Mouse (Mus musculus): ENCODE measurements around the gene Clcc1. TPM values are rescaled to one million over a fixed set of nuclear protein-coding genes. Genes with fewer than 3 reads are reported as not detected.
"Not testable (repeated sequence)": the region's sequence is repeated elsewhere in the genome, so short reads cannot be mapped to it uniquely, and the experiment has no call there.

Gene Clcc1
- 46.9 and 48.8 TPM in 2 replicates for polyA plus RNA-seq (2016; fragmentation: Nextera tagmentation; extraction: Ambion mirVana)

DNA sequence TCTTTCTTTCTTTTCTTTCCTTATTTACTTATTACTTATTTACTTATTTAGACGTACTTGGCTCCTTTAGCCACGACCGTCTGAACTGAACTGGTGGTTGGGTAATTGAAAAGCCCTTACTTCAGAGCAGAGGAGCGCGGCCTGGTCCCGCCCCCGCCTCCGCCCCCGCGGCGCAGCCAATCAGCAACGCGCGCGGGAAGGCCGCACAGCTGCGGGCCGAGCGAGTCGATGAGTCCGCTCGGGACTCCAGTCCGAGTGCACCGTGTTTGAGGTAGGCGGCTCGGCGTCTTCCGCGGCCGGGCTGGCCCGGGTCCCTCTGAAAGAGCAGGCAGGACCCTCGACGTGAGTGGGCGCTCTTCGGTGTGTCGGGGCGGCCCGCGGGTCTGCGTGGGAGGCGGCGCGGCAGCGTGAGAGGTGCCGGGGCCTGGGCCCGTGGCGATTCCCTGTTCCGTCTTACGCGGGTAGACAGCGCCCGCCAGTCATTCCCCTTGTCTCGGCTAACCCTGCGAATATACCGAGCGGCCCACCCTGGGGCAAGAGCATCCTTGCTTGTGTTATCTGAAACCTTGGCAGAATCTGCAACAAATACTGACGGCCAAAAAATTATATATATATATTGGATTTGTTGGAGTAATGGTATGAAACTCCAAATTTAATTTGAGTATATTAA is at the start of gene Clcc1:
Gene Clcc1, plus strand, starts transcription at position 204 of the 670 bp plus-strand sequence.
- Histone ChIP-seq H3K9me3 (no peaks in the 10 kb centered on the region), H3K27ac (peak within 1 kb of the TSS; percentile 70; the same call in 1 of the 2 replicates), H3K27me3 (replicated peaks) (no peaks in the 10 kb centered on the region), H3K4me2 (replicated peaks) (peak within 1 kb of the TSS; percentile 61), H3K4me1 (peaks cover 9% of the 10 kb centered on the region), H3K36me3 (no peaks in the 10 kb centered on the region), H3K4me3 (peak within 1 kb of the TSS; percentile 85), H3K9ac (peak within 1 kb of the TSS; percentile 81)
- ATAC-seq (ENCODE audit: low FRiP score, low read depth): peak; percentile 95
- WGBS: under 1% methylated on average over 57 of the region's 57 CpGs

DNA sequence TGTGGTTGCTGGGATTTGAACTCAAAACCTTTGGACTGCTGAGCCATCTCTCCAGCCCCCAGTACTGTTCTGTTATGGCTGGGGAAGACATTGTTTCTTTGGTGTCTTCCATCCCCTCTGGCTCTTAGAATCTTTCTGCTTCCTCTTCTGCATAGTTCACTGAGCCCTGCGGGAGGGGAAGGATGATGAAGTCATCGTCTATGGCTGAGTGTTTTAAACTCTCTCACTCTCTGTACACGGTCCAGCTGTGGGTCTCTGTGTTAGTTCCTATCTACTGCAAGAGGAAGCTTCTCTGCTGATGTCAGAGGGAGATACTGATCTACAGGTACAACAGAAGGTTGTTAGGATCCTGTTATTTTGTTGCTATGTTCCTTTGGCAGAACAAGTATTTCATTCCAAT is 44.8 kb upstream of the Clcc1 start:
- no peak overlapping the region for H3K9ac ChIP-seq
- H3K4me2 ChIP-seq (replicated peaks): no peak overlapping the region
- H3K4me1 ChIP-seq: no peaks in the 10 kb centered on the region
- no peak overlapping the region for H3K27ac ChIP-seq
- WGBS: 79% methylated on average over 3 of the region's 3 CpGs
- H3K9me3 ChIP-seq: no peaks in the 10 kb centered on the region
- peaks cover 17% of the 10 kb centered on the region for H3K36me3 ChIP-seq
- H3K4me3 ChIP-seq: no peak overlapping the region
- no peak for ATAC-seq (ENCODE audit: low FRiP score, low read depth)
- no peaks in the 10 kb centered on the region for H3K27me3 ChIP-seq (replicated peaks)

DNA sequence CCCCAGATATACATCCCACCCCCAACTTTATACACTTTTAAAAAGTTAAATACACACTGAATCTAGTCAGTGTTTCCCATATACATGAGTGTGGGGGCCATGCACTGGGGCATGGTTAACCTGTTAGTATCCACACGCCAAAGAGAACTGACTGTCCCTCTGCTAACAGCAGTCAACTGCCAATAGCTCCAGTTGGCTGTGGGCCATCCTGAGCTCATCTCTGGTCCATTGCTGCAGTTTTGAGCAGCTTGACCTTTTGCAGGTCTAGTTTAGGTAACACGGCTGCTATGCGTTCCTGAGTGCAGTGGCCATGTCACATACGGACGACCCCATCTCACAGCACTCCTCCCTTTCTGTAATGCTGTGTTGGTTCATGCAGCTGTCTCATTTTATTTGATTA is 19.0 kb upstream of the Clcc1 start:
- 93% methylated on average over 5 of the region's 5 CpGs for WGBS
- Histone ChIP-seq H3K4me3 (no peak overlapping the region), H3K4me1 (no peaks in the 10 kb centered on the region), H3K4me2 (replicated peaks) (no peak overlapping the region), H3K27me3 (replicated peaks) (no peaks in the 10 kb centered on the region), H3K27ac (no peak overlapping the region), H3K9ac (no peak overlapping the region), H3K9me3 (no peaks in the 10 kb centered on the region), H3K36me3 (peaks cover 17% of the 10 kb centered on the region)
- no peak for ATAC-seq (ENCODE audit: low FRiP score, low read depth)

DNA sequence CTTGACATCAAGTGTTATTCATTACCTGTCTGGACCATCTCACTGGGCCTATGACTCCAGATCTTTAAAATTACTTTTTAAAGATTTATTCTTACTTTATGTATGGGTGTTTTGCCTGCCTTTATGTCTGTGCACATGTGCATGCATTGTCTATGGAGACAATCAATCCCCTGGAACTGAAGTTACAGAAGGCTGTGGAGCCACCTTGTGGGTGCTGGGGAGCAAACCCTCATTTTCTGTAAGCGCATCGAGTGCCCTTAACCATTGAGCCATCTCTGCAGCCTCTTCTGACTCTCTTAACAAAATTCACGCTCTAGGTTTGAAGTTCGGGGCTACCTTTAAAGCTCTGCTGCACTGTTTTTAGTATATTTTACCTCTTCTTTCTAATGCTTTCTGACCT is 14.3 kb upstream of the Clcc1 start:
- H3K4me2 ChIP-seq (replicated peaks): no peak overlapping the region
- peaks cover 27% of the 10 kb centered on the region for H3K36me3 ChIP-seq
- ATAC-seq (ENCODE audit: low FRiP score, low read depth): no peak
- no peak overlapping the region for H3K9ac ChIP-seq
- no peak overlapping the region for H3K27ac ChIP-seq
- H3K27me3 ChIP-seq (replicated peaks): no peaks in the 10 kb centered on the region
- no peak overlapping the region for H3K4me3 ChIP-seq
- 70% methylated on average over 4 of the region's 4 CpGs for WGBS
- no peaks in the 10 kb centered on the region for H3K4me1 ChIP-seq
- no peaks in the 10 kb centered on the region for H3K9me3 ChIP-seq

DNA sequence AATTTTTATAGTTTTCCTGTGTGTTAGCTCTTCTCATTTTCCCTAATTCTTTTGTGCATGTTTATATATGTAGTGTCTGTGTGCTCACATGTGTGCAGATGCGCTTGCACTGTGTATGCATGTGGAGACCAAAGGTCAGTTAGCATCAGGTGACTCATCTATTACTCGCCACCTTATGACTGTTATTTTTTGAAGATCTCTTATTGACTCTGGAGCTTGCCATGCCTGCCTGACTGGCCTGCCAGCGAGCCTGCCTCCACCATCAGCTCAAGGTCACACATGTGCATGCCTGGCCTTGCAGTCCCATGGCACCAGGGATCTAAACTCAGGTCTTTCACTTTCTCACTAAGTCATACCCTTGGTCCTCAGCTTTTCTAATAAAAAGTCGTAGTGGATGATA is 12.7 kb upstream of the Clcc1 start:
- no peaks in the 10 kb centered on the region for H3K9me3 ChIP-seq
- no peaks in the 10 kb centered on the region for H3K27me3 ChIP-seq (replicated peaks)
- no peak overlapping the region for H3K4me3 ChIP-seq
- WGBS: 89% methylated on average over 4 of the region's 4 CpGs
- no peak overlapping the region for H3K4me2 ChIP-seq (replicated peaks)
- ATAC-seq (ENCODE audit: low FRiP score, low read depth): no peak
- H3K36me3 ChIP-seq: peaks cover 34% of the 10 kb centered on the region
- H3K27ac ChIP-seq: no peak overlapping the region
- no peak overlapping the region for H3K9ac ChIP-seq
- no peaks in the 10 kb centered on the region for H3K4me1 ChIP-seq

DNA sequence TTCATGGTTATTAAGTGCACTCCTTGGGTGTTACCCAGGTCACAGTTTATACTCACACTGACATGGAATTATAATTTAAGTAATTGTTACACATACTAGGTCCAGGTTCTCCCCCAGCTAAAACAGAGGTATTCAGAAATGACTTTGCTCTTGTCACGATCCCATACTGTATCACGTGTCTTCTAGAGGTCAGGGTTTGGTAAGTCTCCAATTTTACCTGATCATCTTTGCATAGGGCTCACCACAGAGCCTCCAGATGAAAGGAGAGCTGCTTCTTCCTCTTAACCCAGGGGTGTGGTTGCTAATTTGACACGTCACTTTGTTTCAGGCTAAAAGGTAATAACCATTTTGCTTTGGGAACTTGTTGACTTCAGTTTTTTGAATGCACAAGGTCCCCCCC is 8.9 kb upstream of the Clcc1 start:
- ATAC-seq (ENCODE audit: low FRiP score, low read depth): no peak
- WGBS: 96% methylated on average over 3 of the region's 3 CpGs
- H3K9me3 ChIP-seq: no peaks in the 10 kb centered on the region
- no peak overlapping the region for H3K9ac ChIP-seq
- no peak overlapping the region for H3K4me2 ChIP-seq (replicated peaks)
- no peak overlapping the region for H3K27ac ChIP-seq
- peaks cover 31% of the 10 kb centered on the region for H3K36me3 ChIP-seq
- no peaks in the 10 kb centered on the region for H3K4me1 ChIP-seq
- H3K27me3 ChIP-seq (replicated peaks): no peaks in the 10 kb centered on the region
- no peak overlapping the region for H3K4me3 ChIP-seq

DNA sequence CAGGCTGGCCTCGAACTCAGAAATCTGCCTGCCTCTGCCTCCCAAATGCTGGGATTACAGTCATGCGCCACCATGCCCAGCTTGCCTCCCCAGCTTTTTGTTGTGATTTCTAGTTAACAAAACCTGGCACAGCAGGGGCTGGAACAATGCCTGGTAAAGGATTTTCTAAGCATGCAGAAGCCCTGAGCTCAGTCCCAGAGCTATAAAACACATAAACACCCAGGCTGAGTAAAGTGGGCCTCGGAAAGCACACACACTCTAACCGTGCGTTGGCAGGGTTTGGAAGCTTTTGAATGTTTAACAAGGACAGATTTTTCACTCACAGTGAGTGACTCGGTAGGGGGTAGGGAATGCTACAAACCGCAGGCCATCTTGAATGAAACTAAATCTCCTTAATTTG is 7.7 kb upstream of the Clcc1 start:
- WGBS: 58% methylated on average over 7 of the region's 7 CpGs
- H3K27me3 ChIP-seq (replicated peaks): no peaks in the 10 kb centered on the region

DNA sequence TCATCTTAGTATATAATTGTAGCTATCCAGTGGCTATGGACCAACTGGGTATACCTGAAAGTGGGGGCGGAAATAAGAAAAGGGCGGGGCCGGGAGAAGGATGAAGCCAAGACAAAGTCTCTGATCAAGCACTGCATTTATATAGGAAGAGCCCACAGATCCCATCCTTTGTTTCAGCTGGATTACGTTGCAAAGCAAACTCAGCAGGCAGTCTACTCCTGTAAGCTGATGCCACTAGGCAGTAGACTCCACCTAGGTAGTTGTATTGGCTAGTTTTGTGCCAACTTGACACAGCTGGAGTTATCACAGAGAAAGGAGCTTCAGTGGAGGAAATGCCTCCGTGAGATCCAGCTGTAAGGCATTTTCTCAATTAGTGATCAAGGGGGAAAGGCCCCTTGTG is 6.0 kb upstream of the Clcc1 start:
- H3K9ac ChIP-seq; H3K4me2 ChIP-seq (replicated peaks); ATAC-seq (ENCODE audit: low FRiP score, low read depth); H3K27ac ChIP-seq; H3K4me1 ChIP-seq; H3K27me3 ChIP-seq (replicated peaks); H3K4me3 ChIP-seq; H3K9me3 ChIP-seq: not testable (repeated sequence)
- H3K36me3 ChIP-seq: peaks cover 27% of the 10 kb centered on the region
- 49% methylated on average over 5 of the region's 5 CpGs for WGBS

More for the DNA sequence above, 7.7 kb upstream of the Clcc1 start:
- H3K4me2 ChIP-seq (replicated peaks): no peak overlapping the region
- H3K4me1 ChIP-seq: no peaks in the 10 kb centered on the region
- no peak for ATAC-seq (ENCODE audit: low FRiP score, low read depth)
- peaks cover 29% of the 10 kb centered on the region for H3K36me3 ChIP-seq
- no peak overlapping the region for H3K27ac ChIP-seq
- H3K4me3 ChIP-seq: no peak overlapping the region
- H3K9me3 ChIP-seq: no peaks in the 10 kb centered on the region
- no peak overlapping the region for H3K9ac ChIP-seq

DNA sequence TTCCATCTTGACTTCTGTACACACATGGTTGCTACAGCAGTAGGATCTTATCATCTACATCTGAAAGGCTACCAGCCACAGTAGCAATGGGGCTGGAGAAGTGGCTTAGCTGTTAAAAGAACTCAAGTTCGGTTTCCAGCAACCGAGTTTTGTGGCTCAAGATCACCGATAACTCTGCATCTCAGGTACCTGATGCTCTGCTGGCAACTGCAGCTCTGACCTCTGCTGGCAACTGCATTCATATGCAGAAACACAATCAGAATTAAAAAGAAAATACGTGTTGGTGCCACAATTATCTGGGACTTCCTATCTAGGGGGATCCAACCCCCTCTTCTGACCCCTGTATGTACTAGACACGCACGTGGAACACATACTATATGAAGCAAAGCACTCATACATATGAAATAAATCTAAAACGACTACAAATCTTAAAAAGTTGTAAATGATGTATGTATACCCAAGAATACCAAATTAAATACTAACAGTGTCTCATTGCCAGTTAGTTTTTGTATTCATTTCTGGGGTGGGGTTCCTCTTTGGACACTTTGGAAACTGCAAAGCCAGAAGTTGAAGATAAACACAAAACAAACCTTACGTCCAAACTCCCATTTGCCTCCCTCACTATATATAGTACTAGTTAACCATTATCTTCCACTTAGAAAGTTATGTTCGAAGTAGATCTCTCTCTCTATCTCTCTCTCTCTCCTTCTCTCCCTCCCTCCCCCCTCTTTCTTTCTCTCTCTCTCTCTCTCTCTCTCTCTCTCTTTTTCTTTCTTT is 659 bp upstream of the Clcc1 start:
- Histone ChIP-seq H3K27ac (no peak overlapping the region), H3K36me3 (no peaks in the 10 kb centered on the region), H3K9me3 (no peaks in the 10 kb centered on the region), H3K27me3 (replicated peaks) (no peaks in the 10 kb centered on the region), H3K4me3 (no peak overlapping the region), H3K4me2 (replicated peaks) (peak overlapping the region; percentile 42), H3K4me1 (peaks cover 9% of the 10 kb centered on the region), H3K9ac (no peak overlapping the region)
- no peak for ATAC-seq (ENCODE audit: low FRiP score, low read depth)
- WGBS: 31% methylated on average over 9 of the region's 9 CpGs

DNA sequence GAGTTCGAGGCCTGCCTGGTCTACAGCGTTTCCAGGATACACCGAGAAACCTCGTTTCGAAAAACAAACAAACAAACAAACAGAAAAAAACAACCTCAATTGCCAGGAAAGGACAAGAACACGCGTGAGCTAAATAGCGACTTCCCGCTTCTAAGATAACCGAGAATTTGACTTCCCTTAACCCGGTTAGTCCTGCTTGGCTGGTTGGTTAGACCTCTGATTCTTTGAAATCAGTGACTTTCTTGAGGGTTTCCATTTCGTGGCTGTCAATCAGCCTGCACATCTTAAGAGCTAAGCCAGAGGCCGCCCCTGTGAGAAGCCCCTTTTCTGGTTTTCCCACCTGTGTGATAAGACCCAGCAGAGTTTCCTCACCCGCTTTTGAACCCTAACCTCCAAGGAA is 853 bp downstream of the Clcc1 start:
- Histone ChIP-seq H3K36me3 (no peaks in the 10 kb centered on the region), H3K4me3 (peak overlapping the region; percentile 85), H3K27ac (no peak overlapping the region), H3K27me3 (replicated peaks) (no peaks in the 10 kb centered on the region), H3K9me3 (no peaks in the 10 kb centered on the region), H3K4me2 (replicated peaks) (peak overlapping the region; percentile 61), H3K9ac (peak overlapping the region; percentile 81), H3K4me1 (peaks cover 9% of the 10 kb centered on the region)
- 35% methylated on average over 14 of the region's 14 CpGs for WGBS
- no peak for ATAC-seq (ENCODE audit: low FRiP score, low read depth)

DNA sequence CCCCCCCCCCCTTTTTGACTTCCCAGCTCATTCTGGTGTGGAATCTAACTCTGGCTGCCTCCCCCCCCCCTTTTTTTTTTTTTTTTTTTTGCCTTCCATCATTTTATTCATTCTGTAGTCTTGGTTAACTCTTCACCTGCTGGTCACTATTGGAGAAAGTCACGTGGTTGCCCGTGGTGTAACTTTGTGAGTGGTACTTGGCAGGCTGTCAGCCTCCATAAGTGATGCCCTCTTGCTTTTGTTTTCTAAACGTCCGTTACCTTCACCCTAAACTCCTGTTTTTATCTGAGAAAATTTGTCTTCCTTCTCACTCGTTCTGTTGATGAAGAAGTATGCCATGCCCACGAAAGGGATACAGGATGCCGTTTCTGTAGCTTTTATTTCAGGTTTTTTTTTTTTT is 1.8 kb downstream of the Clcc1 start:
- no peaks in the 10 kb centered on the region for H3K9me3 ChIP-seq
- H3K36me3 ChIP-seq: no peaks in the 10 kb centered on the region
- no peak overlapping the region for H3K27ac ChIP-seq
- no peak overlapping the region for H3K4me2 ChIP-seq (replicated peaks)
- peaks cover 9% of the 10 kb centered on the region for H3K4me1 ChIP-seq
- no peak for ATAC-seq (ENCODE audit: low FRiP score, low read depth)
- WGBS: 68% methylated on average over 7 of the region's 7 CpGs
- H3K9ac ChIP-seq: no peak overlapping the region
- H3K27me3 ChIP-seq (replicated peaks): no peaks in the 10 kb centered on the region
- H3K4me3 ChIP-seq: no peak overlapping the region

DNA sequence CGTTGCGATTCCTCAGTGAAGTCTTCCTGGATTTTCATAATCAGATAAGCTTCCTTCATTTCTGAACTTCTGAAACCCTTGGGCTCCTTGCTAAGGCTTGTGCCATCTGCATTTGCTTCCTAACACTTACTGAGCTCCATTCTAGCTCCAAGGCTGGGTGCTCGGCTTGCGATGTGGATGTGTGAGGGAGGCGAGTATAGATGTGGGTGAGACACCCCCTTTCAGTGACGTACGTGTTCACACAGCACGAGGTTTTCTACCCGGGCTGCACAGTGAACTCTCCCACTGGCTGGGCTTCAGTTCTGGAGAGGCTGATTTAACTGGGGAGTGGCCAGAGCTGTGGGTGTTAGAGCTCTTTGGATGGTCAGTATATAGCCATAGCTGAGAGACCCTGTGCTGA is 4.9 kb downstream of the Clcc1 start:
- peaks cover 9% of the 10 kb centered on the region for H3K4me1 ChIP-seq
- H3K4me3 ChIP-seq: no peak overlapping the region
- no peak for ATAC-seq (ENCODE audit: low FRiP score, low read depth)
- WGBS: 95% methylated on average over 9 of the region's 9 CpGs
- H3K27me3 ChIP-seq (replicated peaks): no peaks in the 10 kb centered on the region
- no peak overlapping the region for H3K4me2 ChIP-seq (replicated peaks)
- H3K27ac ChIP-seq: no peak overlapping the region
- H3K36me3 ChIP-seq: peaks cover 20% of the 10 kb centered on the region
- no peaks in the 10 kb centered on the region for H3K9me3 ChIP-seq
- H3K9ac ChIP-seq: no peak overlapping the region

DNA sequence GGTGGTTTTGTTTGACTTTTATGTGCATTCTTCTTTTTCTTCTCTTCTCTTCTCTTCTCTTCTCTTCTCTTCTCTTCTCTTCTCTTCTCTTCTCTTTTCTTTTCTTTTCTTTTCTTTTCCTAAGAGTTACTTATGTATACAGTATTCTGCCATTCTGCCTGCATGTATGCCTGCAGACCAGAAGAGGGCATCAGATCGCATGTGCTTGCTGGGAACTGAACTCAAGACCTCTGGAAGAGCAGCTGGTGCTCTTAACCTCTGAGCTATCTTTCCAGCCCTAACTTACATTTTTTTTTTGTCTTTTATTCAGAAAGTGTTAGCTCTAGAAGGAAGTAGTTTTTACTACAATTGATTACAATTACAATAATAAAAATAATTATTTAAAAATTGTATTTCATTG is 7.2 kb downstream of the Clcc1 start:
- WGBS: 82% methylated on average over 1 of the region's 1 CpGs
- Histone ChIP-seq H3K27me3 (replicated peaks) (no peaks in the 10 kb centered on the region), H3K27ac (no peak overlapping the region), H3K4me2 (replicated peaks) (no peak overlapping the region), H3K4me3 (no peak overlapping the region), H3K36me3 (peaks cover 40% of the 10 kb centered on the region), H3K4me1 (no peaks in the 10 kb centered on the region), H3K9ac (no peak overlapping the region), H3K9me3 (no peaks in the 10 kb centered on the region)
- no peak for ATAC-seq (ENCODE audit: low FRiP score, low read depth)

All from neural tube, embryonic 12.5 days (tissue).